Mouse (Mus musculus) liver, embryonic 11.5 days (tissue): ENCODE results near the gene Poldip2. TPM values are rescaled to one million over a fixed set of nuclear protein-coding genes. Genes with fewer than 3 reads are reported as not detected.

ENCODE experiments used
- ATAC-seq: fragments of 200-750 bp; cut with Nextera tagmentation; replicated peaks from 2 replicates; pipeline ENCODE4 v1.8.0; 2017; ENCODE audit warnings: moderate number of reproducible peaks, mild to moderate bottlenecking, moderate TSS enrichment, moderate library complexity; ENCODE audit not compliant: low FRiP score
- DNase-seq: peaks from one replicate; pipeline ENCODE4 v3.0.0-alpha.2; 2017; ENCODE audit warnings: low spot score
- H3K27ac ChIP-seq: fragments of 300-500 bp; sonication (generic); 2 replicates; pipeline ENCODE4 v1.5.1; 2014; ENCODE audit warnings: mild to moderate bottlenecking, low read depth, low read length, control low read depth
- H3K27me3 ChIP-seq: fragments of 300-500 bp; sonication (generic); replicated peaks from 2 replicates; pipeline ENCODE4 v1.6.1; 2014; ENCODE audit warnings: low read length, mixed read lengths; ENCODE audit not compliant: control insufficient read depth, insufficient read depth
- H3K36me3 ChIP-seq: fragments of 300-500 bp; sonication (generic); 2 replicates; pipeline ENCODE4 v1.6.1; 2014; ENCODE audit warnings: mild to moderate bottlenecking, low read length, moderate library complexity, mixed read lengths; ENCODE audit not compliant: control insufficient read depth, insufficient read depth
- H3K4me1 ChIP-seq: fragments of 300-500 bp; sonication (generic); replicated peaks from 2 replicates; pipeline ENCODE4 v1.6.1; 2014; ENCODE audit warnings: low read length, mixed read lengths; ENCODE audit not compliant: control insufficient read depth, insufficient read depth
- H3K4me2 ChIP-seq: fragments of 300-500 bp; sonication (generic); 2 replicates; pipeline ENCODE4 v1.6.1; 2014; ENCODE audit warnings: mild to moderate bottlenecking, control low read depth, moderate library complexity
- H3K4me3 ChIP-seq: fragments of 300-500 bp; sonication (generic); 2 replicates; pipeline ENCODE4 v1.5.1; 2014; ENCODE audit warnings: low read depth, low read length, control low read depth
- H3K9ac ChIP-seq: fragments of 300-500 bp; sonication (generic); 2 replicates; pipeline ENCODE4 v1.6.1; 2014; ENCODE audit warnings: low read depth, low read length, control low read depth
- H3K9me3 ChIP-seq: fragments of 300-500 bp; sonication (generic); 2 replicates; pipeline ENCODE4 v1.6.1; 2016; ENCODE audit warnings: low read length, inconsistent platforms, mixed read lengths; ENCODE audit not compliant: control insufficient read depth
- WGBS: fragments of 180-500 bp; shearing (Covaris S2); extraction: QIAGEN DNeasy Blood & Tissue Kit; methylation state at CpG from one replicate; pipeline ENCODE4 v1.1.7; 2014; 5-methylcytosine and 5-hydroxymethylcytosine counted together
- polyA plus RNA-seq: library from polyadenylated mRNA; unstranded; fragments of >200 nt; fragmentation: Nextera tagmentation; extraction: Ambion mirVana; gene quantifications from 2 replicates; pipeline ENCODE4 v1.2.1, GENCODE M21; 2014

Poldip2 gene
- polyA plus RNA-seq, result 151 and 154 TPM in 2 replicates

- Histone ChIP-seq H3K27ac (peak within 1 kb of the TSS; percentile 80), H3K27me3 (no peaks in the 10 kb centered on the region), H3K9ac (peak within 1 kb of the TSS; percentile 98), H3K4me2 (peak within 1 kb of the TSS; percentile 84), H3K36me3 (peaks cover 33% of the 10 kb centered on the region), H3K9me3 (no peaks in the 10 kb centered on the region), H3K4me1 (peaks cover 7% of the 10 kb centered on the region), H3K4me3 (peak within 1 kb of the TSS; percentile 96)
- peak; percentile 97 for ATAC-seq
- 1% methylated on average over 67 of the region's 67 CpGs for WGBS
- peak; percentile 92 for DNase-seq
These were observed at the start of gene Poldip2, which contains the start of gene Tmem199 for GRCm38 (mm10) chr11:78512025-78512957. Poldip2 (plus strand) TSS chr11:78512193. Tmem199 (minus strand) TSS chr11:78512172.

- 76% methylated on average over 5 of the region's 5 CpGs for WGBS
- Histone ChIP-seq H3K27ac (no peak overlapping the region), H3K36me3 (no peaks in the 10 kb centered on the region), H3K4me2 (no peak overlapping the region), H3K9ac (no peak overlapping the region), H3K9me3 (no peaks in the 10 kb centered on the region), H3K4me1 (peaks cover 24% of the 10 kb centered on the region), H3K27me3 (no peaks in the 10 kb centered on the region), H3K4me3 (no peak overlapping the region)
- no peak for DNase-seq
- ATAC-seq, result no peak
These were observed 49.3 kb upstream of the Poldip2 start for GRCm38 (mm10) chr11:78462669-78463068.

- ATAC-seq (0 out of 2 replicates have a peak, but pooled peaks have one; percentile 51), DNase-seq (no peak)
- no peak overlapping the region for H3K4me3 ChIP-seq
- no peaks in the 10 kb centered on the region for H3K9me3 ChIP-seq
- H3K9ac ChIP-seq, result no peak overlapping the region
- peak overlapping the region; percentile 28 for H3K4me2 ChIP-seq
- WGBS, result 53% methylated on average over 13 of the region's 13 CpGs
- peaks cover 24% of the 10 kb centered on the region for H3K4me1 ChIP-seq
- no peak overlapping the region for H3K27ac ChIP-seq
- H3K27me3 ChIP-seq, result no peaks in the 10 kb centered on the region
- no peaks in the 10 kb centered on the region for H3K36me3 ChIP-seq
These were observed 48.5 kb upstream of the Poldip2 start for GRCm38 (mm10) chr11:78463286-78464036.

GRCm38 (mm10) chr11:78465116-78465515, 46.9 kb upstream of the Poldip2 start:
- Histone ChIP-seq H3K36me3 (no peaks in the 10 kb centered on the region), H3K27ac (no peak overlapping the region), H3K9me3 (no peaks in the 10 kb centered on the region), H3K4me3 (peak overlapping the region; percentile 76), H3K27me3 (no peaks in the 10 kb centered on the region), H3K4me1 (peaks cover 24% of the 10 kb centered on the region), H3K4me2 (peak overlapping the region; percentile 100), H3K9ac (no peak overlapping the region; the same call in 1 of the 2 replicates)
- DNase-seq (no peak), ATAC-seq (no peak)
- 53% methylated on average over 9 of the region's 9 CpGs for WGBS

GRCm38 (mm10) chr11:78465568-78466180, 46.3 kb upstream of the Poldip2 start, which contains the start of gene Slc46a1:
Slc46a1 (plus strand) TSS chr11:78465697.
- Histone ChIP-seq H3K27ac (peak within 1 kb of the TSS; percentile 69), H3K4me1 (peaks cover 24% of the 10 kb centered on the region), H3K27me3 (no peaks in the 10 kb centered on the region), H3K4me3 (peak within 1 kb of the TSS; percentile 76), H3K9me3 (no peaks in the 10 kb centered on the region), H3K4me2 (peak within 1 kb of the TSS; percentile 100), H3K36me3 (no peaks in the 10 kb centered on the region), H3K9ac (peak within 1 kb of the TSS; percentile 83)
- DNase-seq, result peak; percentile 82
- ATAC-seq, result peak; percentile 84
- WGBS, result under 1% methylated on average over 41 of the region's 41 CpGs

- Histone ChIP-seq H3K4me1 (peaks cover 24% of the 10 kb centered on the region), H3K27ac (peak overlapping the region; percentile 69; the same call in 1 of the 2 replicates), H3K9ac (peak overlapping the region; percentile 83), H3K4me2 (peak overlapping the region; percentile 100), H3K9me3 (no peaks in the 10 kb centered on the region), H3K27me3 (no peaks in the 10 kb centered on the region), H3K4me3 (peak overlapping the region; percentile 76), H3K36me3 (no peaks in the 10 kb centered on the region)
- no peak for DNase-seq
- WGBS, result 75% methylated on average over 23 of the region's 23 CpGs
- ATAC-seq, result 0 out of 2 replicates have a peak, but pooled peaks have one; percentile 10
These were observed 45.6 kb upstream of the Poldip2 start for GRCm38 (mm10) chr11:78466242-78466912.

GRCm38 (mm10) chr11:78467515-78467914, 44.5 kb upstream of the Poldip2 start:
- ATAC-seq, result no peak
- Histone ChIP-seq H3K4me2 (no peak overlapping the region), H3K9me3 (no peaks in the 10 kb centered on the region), H3K4me3 (no peak overlapping the region), H3K36me3 (no peaks in the 10 kb centered on the region), H3K4me1 (peaks cover 24% of the 10 kb centered on the region), H3K27ac (no peak overlapping the region), H3K27me3 (no peaks in the 10 kb centered on the region), H3K9ac (no peak overlapping the region)
- no peak for DNase-seq
- WGBS, result 67% methylated on average over 7 of the region's 7 CpGs

GRCm38 (mm10) chr11:78467932-78468331, 44.1 kb upstream of the Poldip2 start:
- Histone ChIP-seq H3K27ac (no peak overlapping the region), H3K36me3 (no peaks in the 10 kb centered on the region), H3K4me1 (peaks cover 24% of the 10 kb centered on the region), H3K27me3 (no peaks in the 10 kb centered on the region), H3K4me2 (no peak overlapping the region), H3K4me3 (no peak overlapping the region), H3K9ac (no peak overlapping the region), H3K9me3 (no peaks in the 10 kb centered on the region)
- ATAC-seq, result no peak
- no peak for DNase-seq
- 30% methylated on average over 3 of the region's 3 CpGs for WGBS
